Mouse (Mus musculus): ENCODE measurements around the gene Glrp1. TPM values are rescaled to one million over a fixed set of nuclear protein-coding genes. Genes with fewer than 3 reads are reported as not detected.

Gene Glrp1
- polyA plus RNA-seq, 1 experiment: not detected

- H3K27ac ChIP-seq (replicated peaks; ENCODE audit: low read depth, low read length): no peak overlapping the region
- H3K4me1 ChIP-seq (ENCODE audit: control insufficient read depth, insufficient read depth, insufficient read length, low read length): no peaks in the 10 kb centered on the region; the same call in 1 of the 2 replicates
- H3K4me3 ChIP-seq (ENCODE audit: insufficient read depth, low read depth, low read length): no peak overlapping the region
Measured at GRCm38 (mm10) chr1:88480594-88480993, 29.3 kb downstream of the Glrp1 start.

GRCm38 (mm10) chr1:88478205-88478604 is 31.7 kb downstream of the Glrp1 start:
- Histone ChIP-seq H3K4me3 (ENCODE audit: insufficient read depth, low read depth, low read length) (no peak overlapping the region), H3K27ac (replicated peaks; ENCODE audit: low read depth, low read length) (no peak overlapping the region), H3K4me1 (ENCODE audit: control insufficient read depth, insufficient read depth, insufficient read length, low read length) (peaks cover 8% of the 10 kb centered on the region; the same call in 1 of the 2 replicates)

- Histone ChIP-seq H3K4me3 (ENCODE audit: insufficient read depth, low read depth, low read length) (no peak overlapping the region), H3K27ac (replicated peaks; ENCODE audit: low read depth, low read length) (no peak overlapping the region), H3K4me1 (ENCODE audit: control insufficient read depth, insufficient read depth, insufficient read length, low read length) (peaks cover 8% of the 10 kb centered on the region; the same call in 1 of the 2 replicates)
Measured at GRCm38 (mm10) chr1:88476554-88477085, 33.2 kb downstream of the Glrp1 start.

GRCm38 (mm10) chr1:88475502-88475953 is 34.3 kb downstream of the Glrp1 start:
- Histone ChIP-seq H3K4me1 (ENCODE audit: control insufficient read depth, insufficient read depth, insufficient read length, low read length) (peaks cover 8% of the 10 kb centered on the region; the same call in 1 of the 2 replicates), H3K4me3 (ENCODE audit: insufficient read depth, low read depth, low read length) (no peak overlapping the region), H3K27ac (replicated peaks; ENCODE audit: low read depth, low read length) (no peak overlapping the region)

- peaks cover 8% of the 10 kb centered on the region; the same call in 1 of the 2 replicates for H3K4me1 ChIP-seq (ENCODE audit: control insufficient read depth, insufficient read depth, insufficient read length, low read length)
- no peak overlapping the region for H3K4me3 ChIP-seq (ENCODE audit: insufficient read depth, low read depth, low read length)
- H3K27ac ChIP-seq (replicated peaks; ENCODE audit: low read depth, low read length): no peak overlapping the region
Measured at GRCm38 (mm10) chr1:88474598-88474997, 35.3 kb downstream of the Glrp1 start.

- Histone ChIP-seq H3K4me1 (ENCODE audit: control insufficient read depth, insufficient read depth, insufficient read length, low read length) (peaks cover 8% of the 10 kb centered on the region; the same call in 1 of the 2 replicates), H3K4me3 (ENCODE audit: insufficient read depth, low read depth, low read length) (no peak overlapping the region), H3K27ac (replicated peaks; ENCODE audit: low read depth, low read length) (no peak overlapping the region)
Measured at GRCm38 (mm10) chr1:88473899-88474298, 36.0 kb downstream of the Glrp1 start.

GRCm38 (mm10) chr1:88472258-88472657 is 37.6 kb downstream of the Glrp1 start:
- Histone ChIP-seq H3K4me1 (ENCODE audit: control insufficient read depth, insufficient read depth, insufficient read length, low read length) (peaks cover 8% of the 10 kb centered on the region; the same call in 1 of the 2 replicates), H3K4me3 (ENCODE audit: insufficient read depth, low read depth, low read length) (no peak overlapping the region)

GRCm38 (mm10) chr1:88469746-88470145 is 40.1 kb downstream of the Glrp1 start:
- H3K4me3 ChIP-seq (ENCODE audit: insufficient read depth, low read depth, low read length): no peak overlapping the region
- H3K4me1 ChIP-seq (ENCODE audit: control insufficient read depth, insufficient read depth, insufficient read length, low read length): peaks cover 4% of the 10 kb centered on the region; the same call in 1 of the 2 replicates
- H3K27ac ChIP-seq (replicated peaks; ENCODE audit: low read depth, low read length): no peak overlapping the region

More at GRCm38 (mm10) chr1:88472258-88472657, 37.6 kb downstream of the Glrp1 start:
- no peak overlapping the region for H3K27ac ChIP-seq (replicated peaks; ENCODE audit: low read depth, low read length)

- Histone ChIP-seq H3K4me1 (ENCODE audit: control insufficient read depth, insufficient read depth, insufficient read length, low read length) (no peaks in the 10 kb centered on the region), H3K27ac (replicated peaks; ENCODE audit: low read depth, low read length) (no peak overlapping the region), H3K4me3 (ENCODE audit: insufficient read depth, low read depth, low read length) (no peak overlapping the region)
Measured at GRCm38 (mm10) chr1:88468335-88468734, 41.5 kb downstream of the Glrp1 start.

- Histone ChIP-seq H3K4me1 (ENCODE audit: control insufficient read depth, insufficient read depth, insufficient read length, low read length) (no peaks in the 10 kb centered on the region), H3K4me3 (ENCODE audit: insufficient read depth, low read depth, low read length) (no peak overlapping the region), H3K27ac (replicated peaks; ENCODE audit: low read depth, low read length) (no peak overlapping the region)
Measured at GRCm38 (mm10) chr1:88467866-88468265, 42.0 kb downstream of the Glrp1 start.

GRCm38 (mm10) chr1:88466325-88467064 is 43.4 kb downstream of the Glrp1 start:
- H3K4me3 ChIP-seq (ENCODE audit: insufficient read depth, low read depth, low read length): no peak overlapping the region
- H3K4me1 ChIP-seq (ENCODE audit: control insufficient read depth, insufficient read depth, insufficient read length, low read length): no peaks in the 10 kb centered on the region
- no peak overlapping the region for H3K27ac ChIP-seq (replicated peaks; ENCODE audit: low read depth, low read length)

GRCm38 (mm10) chr1:88465722-88466121 is 44.1 kb downstream of the Glrp1 start:
- no peak overlapping the region for H3K27ac ChIP-seq (replicated peaks; ENCODE audit: low read depth, low read length)
- no peaks in the 10 kb centered on the region for H3K4me1 ChIP-seq (ENCODE audit: control insufficient read depth, insufficient read depth, insufficient read length, low read length)

GRCm38 (mm10) chr1:88464109-88464905 is 45.6 kb downstream of the Glrp1 start:
- Histone ChIP-seq H3K4me3 (ENCODE audit: insufficient read depth, low read depth, low read length) (no peak overlapping the region), H3K4me1 (ENCODE audit: control insufficient read depth, insufficient read depth, insufficient read length, low read length) (no peaks in the 10 kb centered on the region), H3K27ac (replicated peaks; ENCODE audit: low read depth, low read length) (no peak overlapping the region)

More at GRCm38 (mm10) chr1:88465722-88466121, 44.1 kb downstream of the Glrp1 start:
- H3K4me3 ChIP-seq (ENCODE audit: insufficient read depth, low read depth, low read length): no peak overlapping the region

GRCm38 (mm10) chr1:88463241-88463640 is 46.6 kb downstream of the Glrp1 start:
- Histone ChIP-seq H3K4me3 (ENCODE audit: insufficient read depth, low read depth, low read length) (no peak overlapping the region), H3K4me1 (ENCODE audit: control insufficient read depth, insufficient read depth, insufficient read length, low read length) (no peaks in the 10 kb centered on the region), H3K27ac (replicated peaks; ENCODE audit: low read depth, low read length) (no peak overlapping the region)

- H3K27ac ChIP-seq (replicated peaks; ENCODE audit: low read depth, low read length): no peak overlapping the region
- H3K4me3 ChIP-seq (ENCODE audit: insufficient read depth, low read depth, low read length): no peak overlapping the region
- H3K4me1 ChIP-seq (ENCODE audit: control insufficient read depth, insufficient read depth, insufficient read length, low read length): no peaks in the 10 kb centered on the region
Measured at GRCm38 (mm10) chr1:88462484-88462883, 47.4 kb downstream of the Glrp1 start.
